Mouse (Mus musculus) thymus, adult 2 months (tissue): Measurements from ENCODE around the gene Adamts4. TPM values are rescaled to one million over a fixed set of nuclear protein-coding genes. Genes with fewer than 3 reads are reported as not detected.

Source experiments
- DNase-seq: peaks from one replicate; pipeline ENCODE4 v3.0.0; 2021
- H3K27ac ChIP-seq: fragments of 200-500 bp; 2 replicates; pipeline ENCODE4 v1.5.1; 2012; ENCODE audit warnings: low read length, control low read depth; ENCODE audit not compliant: control insufficient read depth, insufficient read depth
- H3K27me3 ChIP-seq: fragments of 200-500 bp; 2 replicates; pipeline ENCODE4 v1.6.1; 2012; ENCODE audit warnings: mild to moderate bottlenecking, low read length, moderate library complexity, mixed read lengths; ENCODE audit not compliant: control insufficient read depth, insufficient read depth
- H3K36me3 ChIP-seq: fragments of 200-500 bp; 2 replicates; pipeline ENCODE4 v1.6.1; 2012; ENCODE audit warnings: mild to moderate bottlenecking, low read length, moderate library complexity; ENCODE audit not compliant: control insufficient read depth, insufficient read depth
- H3K4me1 ChIP-seq: fragments of 200-500 bp; replicated peaks from 2 replicates; pipeline ENCODE4 v1.6.1; 2012; ENCODE audit warnings: low read length; ENCODE audit not compliant: control insufficient read depth, insufficient read depth
- H3K4me3 ChIP-seq: fragments of 200-500 bp; 2 replicates; pipeline ENCODE4 v1.5.1; 2012; ENCODE audit warnings: mild to moderate bottlenecking, low read length, control low read depth, moderate library complexity; ENCODE audit not compliant: control insufficient read depth, insufficient read depth
- CTCF ChIP-seq: fragments of 200-500 bp; IDR thresholded peaks from 2 replicates; pipeline ENCODE4 v1.5.1; 2012; ENCODE audit warnings: mild to moderate bottlenecking, control low read depth, low read length, moderate library complexity, borderline replicate concordance; ENCODE audit not compliant: control insufficient read depth, poor library complexity, insufficient read depth; ENCODE audit errors: extremely low read depth
- POLR2A ChIP-seq: fragments of 200-500 bp; IDR thresholded peaks from 2 replicates; pipeline ENCODE4 v1.6.1; 2012; ENCODE audit warnings: mild to moderate bottlenecking, low read length, control low read depth, moderate library complexity; ENCODE audit not compliant: control insufficient read depth, poor library complexity, insufficient read depth; ENCODE audit errors: extremely low read depth
- WGBS: fragments of 180-500 bp; shearing (Covaris S2); methylation state at CpG from one replicate; pipeline ENCODE4 v1.1.7; 2018; 5-methylcytosine and 5-hydroxymethylcytosine counted together
- polyA plus RNA-seq: library from polyadenylated mRNA; depleted of rRNA; stranded (reverse); fragments of >200 nt; gene quantifications from 2 replicates; pipeline ENCODE4 v1.2.3, GENCODE M21; 2012

The Adamts4 gene
- polyA plus RNA-seq, 1 experiment = 0.90 TPM

DNA sequence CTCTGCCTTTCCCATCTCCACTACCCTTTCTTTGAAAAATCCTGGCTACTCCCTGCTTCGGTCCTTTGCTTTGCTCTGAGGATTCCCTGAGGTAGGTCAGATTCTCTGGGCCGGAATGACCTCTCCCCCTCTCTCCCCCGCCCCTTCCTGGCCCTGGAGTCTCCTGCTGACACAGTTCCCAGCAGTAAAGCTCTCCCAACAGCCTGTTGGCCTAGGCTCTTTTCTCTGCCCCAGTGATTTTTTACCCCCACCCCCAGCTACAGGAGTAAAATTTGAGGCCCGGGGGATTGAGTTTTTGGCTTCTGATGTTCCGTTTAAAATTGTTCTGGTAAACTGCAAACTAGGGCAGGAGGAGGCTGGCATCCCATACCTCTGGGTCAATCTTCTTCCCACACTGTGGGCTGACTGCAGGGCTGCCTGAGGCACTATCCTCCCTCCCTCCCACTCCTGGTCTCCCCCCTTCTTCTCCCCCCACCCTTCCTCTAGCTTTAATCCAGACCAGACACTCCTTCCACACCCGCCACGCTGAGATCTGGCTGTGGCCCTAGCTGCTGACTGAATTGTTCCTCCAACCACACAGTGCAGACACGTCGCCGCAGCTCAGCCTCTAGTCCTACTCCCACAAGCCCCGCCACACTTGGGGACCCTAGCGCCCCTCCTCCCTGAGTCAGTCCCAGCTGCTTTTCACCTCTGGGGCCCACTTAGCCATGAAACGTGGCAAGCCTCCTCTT, 1.5 kb downstream of the Adamts4 start:
- no peak overlapping the region for H3K4me3 ChIP-seq
- 39% methylated on average over 13 of the region's 13 CpGs for WGBS
- no peak for TF ChIP-seq POLR2A
- no peak for TF ChIP-seq CTCF
- H3K36me3 ChIP-seq = no peaks in the 10 kb centered on the region
- H3K27me3 ChIP-seq = no peaks in the 10 kb centered on the region
- no peak overlapping the region for H3K27ac ChIP-seq
- H3K4me1 ChIP-seq = peaks cover 7% of the 10 kb centered on the region
- DNase-seq = no peak

DNA sequence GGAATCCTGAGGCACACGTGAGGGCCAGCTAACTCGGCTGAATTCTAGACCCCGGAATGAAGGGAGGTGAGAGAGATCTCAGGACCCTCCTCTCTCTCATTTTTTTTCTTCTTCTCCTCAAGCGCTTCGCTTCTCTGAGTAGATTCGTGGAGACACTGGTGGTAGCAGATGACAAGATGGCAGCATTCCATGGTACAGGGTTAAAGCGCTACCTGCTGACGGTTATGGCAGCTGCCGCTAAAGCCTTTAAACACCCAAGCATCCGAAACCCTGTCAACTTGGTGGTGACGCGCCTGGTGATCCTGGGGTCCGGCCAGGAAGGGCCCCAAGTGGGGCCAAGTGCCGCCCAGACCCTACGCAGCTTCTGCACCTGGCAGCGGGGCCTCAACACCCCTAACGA, 2.2 kb downstream of the Adamts4 start:
- no peak overlapping the region for H3K4me3 ChIP-seq
- H3K27me3 ChIP-seq = no peaks in the 10 kb centered on the region
- H3K36me3 ChIP-seq = no peaks in the 10 kb centered on the region
- WGBS = 89% methylated on average over 17 of the region's 17 CpGs
- no peak overlapping the region for H3K27ac ChIP-seq
- H3K4me1 ChIP-seq = peaks cover 6% of the 10 kb centered on the region
- DNase-seq = no peak
- TF ChIP-seq POLR2A (no peak), CTCF (no peak)

DNA sequence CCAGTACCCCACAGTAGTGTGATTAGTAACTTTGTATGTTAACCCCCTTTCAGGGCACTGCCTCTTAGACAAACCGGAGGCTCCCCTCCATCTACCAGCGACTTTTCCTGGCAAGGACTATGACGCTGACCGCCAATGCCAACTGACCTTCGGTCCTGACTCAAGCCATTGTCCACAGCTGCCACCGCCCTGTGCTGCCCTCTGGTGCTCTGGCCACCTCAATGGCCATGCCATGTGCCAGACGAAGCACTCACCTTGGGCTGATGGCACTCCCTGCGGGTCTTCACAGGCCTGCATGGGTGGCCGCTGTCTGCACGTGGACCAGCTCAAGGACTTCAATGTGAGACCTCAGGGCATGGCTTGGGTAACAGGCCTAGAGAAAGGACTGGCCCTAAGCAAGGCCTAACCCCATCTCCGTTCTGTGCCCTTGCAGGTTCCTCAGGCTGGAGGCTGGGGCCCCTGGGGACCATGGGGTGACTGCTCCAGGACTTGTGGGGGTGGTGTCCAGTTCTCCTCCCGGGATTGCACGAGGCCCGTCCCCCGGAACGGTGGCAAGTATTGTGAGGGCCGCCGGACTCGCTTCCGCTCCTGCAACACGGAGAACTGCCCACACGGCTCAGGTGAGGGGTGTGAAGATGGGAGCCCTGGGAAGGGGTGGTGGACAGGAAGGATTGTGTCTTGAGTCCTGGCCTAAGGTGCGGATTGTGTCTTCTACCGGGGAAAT, 6.0 kb downstream of the Adamts4 start:
- Histone ChIP-seq H3K27me3 (no peaks in the 10 kb centered on the region), H3K4me3 (no peak overlapping the region), H3K36me3 (no peaks in the 10 kb centered on the region), H3K27ac (no peak overlapping the region), H3K4me1 (no peaks in the 10 kb centered on the region)
- TF ChIP-seq CTCF (no peak), POLR2A (no peak)
- 97% methylated on average over 24 of the region's 24 CpGs for WGBS
- no peak for DNase-seq

DNA sequence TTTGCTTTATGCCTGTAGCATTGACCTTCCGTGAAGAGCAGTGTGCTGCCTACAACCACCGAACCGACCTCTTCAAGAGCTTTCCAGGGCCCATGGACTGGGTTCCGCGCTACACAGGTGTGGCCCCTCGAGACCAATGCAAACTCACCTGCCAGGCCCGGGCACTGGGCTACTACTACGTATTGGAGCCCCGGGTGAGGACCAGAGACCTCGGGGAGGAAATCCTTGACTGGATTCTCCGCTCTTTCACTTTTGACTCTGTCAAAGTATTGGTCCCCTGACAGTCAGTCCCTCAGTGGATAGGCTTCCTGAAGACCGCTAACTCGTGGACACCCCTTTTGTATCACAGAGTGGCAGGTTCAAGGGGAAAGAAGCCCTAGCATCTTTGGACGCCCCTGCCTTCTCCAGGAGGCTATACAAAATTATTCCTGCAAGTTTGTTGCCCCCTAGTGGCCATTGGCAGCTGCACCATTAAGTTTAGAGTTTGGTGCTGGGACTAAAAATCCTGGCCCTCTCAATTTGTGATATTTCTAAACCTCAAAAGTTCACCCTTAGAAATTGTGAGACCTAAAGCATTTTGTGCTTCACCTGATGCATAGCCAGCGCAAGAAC, 6.8 kb downstream of the Adamts4 start:
- no peak overlapping the region for H3K27ac ChIP-seq
- H3K4me3 ChIP-seq = no peak overlapping the region
- no peaks in the 10 kb centered on the region for H3K27me3 ChIP-seq
- WGBS = 66% methylated on average over 15 of the region's 15 CpGs
- DNase-seq = peak; percentile 55
- no peaks in the 10 kb centered on the region for H3K4me1 ChIP-seq
- no peaks in the 10 kb centered on the region for H3K36me3 ChIP-seq
- no peak for TF ChIP-seq POLR2A
- TF ChIP-seq CTCF = 0 out of 2 replicates have a peak, but pooled peaks have one; percentile 29

DNA sequence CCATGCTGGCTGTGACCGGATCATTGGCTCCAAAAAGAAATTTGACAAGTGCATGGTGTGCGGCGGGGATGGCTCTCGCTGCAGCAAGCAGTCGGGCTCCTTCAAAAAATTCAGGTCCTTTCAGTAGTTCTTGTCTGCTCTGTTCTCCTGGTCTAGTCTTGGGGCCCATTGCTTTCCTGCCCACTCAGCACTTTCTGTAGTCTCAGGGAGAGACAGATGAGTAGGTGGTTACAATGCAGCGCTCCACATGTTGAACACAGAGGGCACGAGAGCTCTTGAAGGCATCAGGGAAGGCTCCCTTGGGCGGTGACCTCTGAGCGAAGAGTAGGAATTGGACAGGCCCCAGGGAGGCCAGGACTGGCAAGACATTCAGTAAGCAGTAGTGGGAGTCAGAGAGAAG, 7.6 kb downstream of the Adamts4 start:
- no peak for TF ChIP-seq CTCF
- no peak overlapping the region for H3K27ac ChIP-seq
- 93% methylated on average over 9 of the region's 9 CpGs for WGBS
- no peaks in the 10 kb centered on the region for H3K36me3 ChIP-seq
- DNase-seq = no peak
- H3K4me1 ChIP-seq = 0 out of 2 replicates have a peak, but pooled peaks cover 1% of the 10 kb centered on the region
- no peak overlapping the region for H3K4me3 ChIP-seq
- no peaks in the 10 kb centered on the region for H3K27me3 ChIP-seq

DNA sequence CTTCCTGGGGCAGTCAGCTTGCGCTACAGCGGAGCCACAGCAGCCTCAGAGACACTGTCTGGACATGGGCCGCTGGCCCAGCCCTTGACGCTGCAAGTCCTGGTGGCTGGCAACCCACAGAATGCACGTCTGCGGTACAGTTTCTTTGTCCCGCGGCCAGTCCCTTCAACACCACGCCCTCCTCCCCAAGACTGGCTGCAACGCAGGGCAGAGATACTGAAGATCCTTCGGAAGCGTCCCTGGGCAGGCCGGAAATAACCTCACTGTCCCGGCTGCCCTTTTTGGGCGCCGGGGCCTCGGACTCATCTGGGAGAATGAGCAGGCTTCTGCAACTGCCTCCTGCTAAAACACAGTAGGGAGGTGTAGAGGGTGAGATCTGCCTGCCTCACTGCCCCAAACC, 8.7 kb downstream of the Adamts4 start:
- no peak overlapping the region for H3K27ac ChIP-seq
- no peaks in the 10 kb centered on the region for H3K27me3 ChIP-seq
- DNase-seq = no peak
- 0 out of 2 replicates have a peak, but pooled peaks cover 2% of the 10 kb centered on the region for H3K4me1 ChIP-seq
- no peak overlapping the region for H3K4me3 ChIP-seq
- no peaks in the 10 kb centered on the region for H3K36me3 ChIP-seq
- TF ChIP-seq POLR2A (no peak), CTCF (no peak)
- WGBS = 54% methylated on average over 17 of the region's 17 CpGs
